Mouse (Mus musculus) thymus, adult 2 months (tissue): ENCODE data around the gene Defb15. TPM values are rescaled to one million over a fixed set of nuclear protein-coding genes. Genes with fewer than 3 reads are reported as not detected.

Experiments
- DNase-seq: peaks from one replicate; pipeline ENCODE4 v3.0.0; 2021
- H3K27ac ChIP-seq: fragments of 200-500 bp; 2 replicates; pipeline ENCODE4 v1.5.1; 2012; ENCODE audit warnings: low read length, control low read depth; ENCODE audit not compliant: control insufficient read depth, insufficient read depth
- H3K27me3 ChIP-seq: fragments of 200-500 bp; 2 replicates; pipeline ENCODE4 v1.6.1; 2012; ENCODE audit warnings: mild to moderate bottlenecking, low read length, moderate library complexity, mixed read lengths; ENCODE audit not compliant: control insufficient read depth, insufficient read depth
- H3K36me3 ChIP-seq: fragments of 200-500 bp; 2 replicates; pipeline ENCODE4 v1.6.1; 2012; ENCODE audit warnings: mild to moderate bottlenecking, low read length, moderate library complexity; ENCODE audit not compliant: control insufficient read depth, insufficient read depth
- H3K4me1 ChIP-seq: fragments of 200-500 bp; replicated peaks from 2 replicates; pipeline ENCODE4 v1.6.1; 2012; ENCODE audit warnings: low read length; ENCODE audit not compliant: control insufficient read depth, insufficient read depth
- H3K4me3 ChIP-seq: fragments of 200-500 bp; 2 replicates; pipeline ENCODE4 v1.5.1; 2012; ENCODE audit warnings: mild to moderate bottlenecking, low read length, control low read depth, moderate library complexity; ENCODE audit not compliant: control insufficient read depth, insufficient read depth
- CTCF ChIP-seq: fragments of 200-500 bp; IDR thresholded peaks from 2 replicates; pipeline ENCODE4 v1.5.1; 2012; ENCODE audit warnings: mild to moderate bottlenecking, control low read depth, low read length, moderate library complexity, borderline replicate concordance; ENCODE audit not compliant: control insufficient read depth, poor library complexity, insufficient read depth; ENCODE audit errors: extremely low read depth
- POLR2A ChIP-seq: fragments of 200-500 bp; IDR thresholded peaks from 2 replicates; pipeline ENCODE4 v1.6.1; 2012; ENCODE audit warnings: mild to moderate bottlenecking, low read length, control low read depth, moderate library complexity; ENCODE audit not compliant: control insufficient read depth, poor library complexity, insufficient read depth; ENCODE audit errors: extremely low read depth
- WGBS: fragments of 180-500 bp; shearing (Covaris S2); methylation state at CpG from one replicate; pipeline ENCODE4 v1.1.7; 2018; 5-methylcytosine and 5-hydroxymethylcytosine counted together
- polyA plus RNA-seq: library from polyadenylated mRNA; depleted of rRNA; stranded (reverse); fragments of >200 nt; gene quantifications from 2 replicates; pipeline ENCODE4 v1.2.3, GENCODE M21; 2012; rRNA removed

The Defb15 gene
- polyA plus RNA-seq: not detected in 2 replicates

GRCm38 (mm10) chr8:21932610-21933009, at the start of gene Defb15:
Gene Defb15, minus strand, starts transcription at chr8:21932710.
- no peak within 1 kb of the TSS for H3K4me3 ChIP-seq
- no peaks in the 10 kb centered on the region for H3K36me3 ChIP-seq
- no peaks in the 10 kb centered on the region for H3K27me3 ChIP-seq
- DNase-seq: no peak
- 95% methylated on average over 6 of the region's 6 CpGs for WGBS
- H3K4me1 ChIP-seq: no peaks in the 10 kb centered on the region
- TF ChIP-seq CTCF: no peak
- TF ChIP-seq POLR2A: no peak
- H3K27ac ChIP-seq: no peak within 1 kb of the TSS

DNA sequence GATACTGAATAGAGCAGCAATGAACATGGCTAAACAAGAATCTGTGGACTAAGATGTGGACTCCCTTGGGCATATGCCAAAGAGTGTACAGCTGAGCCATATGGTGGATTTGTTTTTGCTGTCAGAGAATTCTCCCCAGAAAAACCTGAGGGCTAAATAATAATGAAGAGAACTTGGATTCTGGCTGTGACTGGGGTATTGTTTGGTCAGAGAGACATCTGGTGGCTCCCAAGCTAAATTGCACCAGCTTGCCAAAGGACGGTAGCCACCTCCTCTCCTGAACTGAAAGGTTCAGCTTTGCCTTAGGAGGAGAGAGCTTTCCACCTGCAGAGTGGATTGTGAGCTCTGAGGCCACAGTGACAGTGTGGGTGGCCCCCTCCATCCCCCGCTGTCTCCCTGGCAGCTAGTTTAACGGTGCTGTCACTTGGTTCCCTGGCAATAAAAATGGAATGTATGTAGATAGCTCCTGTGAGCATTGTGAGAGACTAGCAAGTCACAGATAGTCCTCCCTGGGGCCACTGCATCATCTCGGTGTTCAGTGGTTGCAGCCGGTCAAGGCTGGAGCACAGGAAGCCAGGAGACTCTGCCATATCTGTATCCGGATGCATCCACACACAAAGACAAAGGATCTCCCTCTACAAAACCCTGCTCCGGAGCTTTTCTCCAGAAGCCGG, 49.3 kb upstream of the Defb15 start:
- no peak for DNase-seq

GRCm38 (mm10) chr8:21978193-21978592, 45.7 kb upstream of the Defb15 start:
- no peak for TF ChIP-seq CTCF
- no peak for TF ChIP-seq POLR2A
- H3K4me3 ChIP-seq: no peak overlapping the region
- 78% methylated on average over 4 of the region's 4 CpGs for WGBS

More for the DNA sequence above, 49.3 kb upstream of the Defb15 start:
- Histone ChIP-seq H3K4me3 (no peak overlapping the region), H3K36me3 (no peaks in the 10 kb centered on the region), H3K4me1 (no peaks in the 10 kb centered on the region), H3K27me3 (no peaks in the 10 kb centered on the region), H3K27ac (no peak overlapping the region)
- WGBS: 69% methylated on average over 8 of the region's 8 CpGs
- no peak for TF ChIP-seq CTCF
- no peak for TF ChIP-seq POLR2A

DNA sequence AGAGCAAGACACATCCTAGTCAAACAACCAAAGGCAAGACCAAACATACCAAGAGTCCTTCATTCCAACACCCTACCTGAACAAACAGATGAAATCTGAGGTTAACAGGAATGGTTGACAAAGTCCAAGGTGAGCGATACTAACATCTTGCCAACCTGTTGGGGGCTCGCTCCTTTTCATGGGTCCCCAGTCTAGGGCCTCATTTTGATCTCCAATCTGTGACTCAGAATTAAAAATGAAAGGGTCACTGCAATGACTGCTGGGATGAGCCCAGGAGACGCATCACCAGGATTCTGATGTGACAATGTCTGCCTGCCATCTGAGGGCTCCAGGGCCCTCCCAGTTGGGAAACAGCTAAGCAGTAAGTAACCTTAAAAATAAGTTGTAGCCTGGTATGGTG, 37.0 kb upstream of the Defb15 start, which contains the start of gene Ccdc70:
Gene Ccdc70, plus strand, starts transcription at position 301 of the 400 bp plus-strand sequence.
- H3K4me3 ChIP-seq: no peak within 1 kb of the TSS
- no peak within 1 kb of the TSS for H3K27ac ChIP-seq
- H3K4me1 ChIP-seq: no peaks in the 10 kb centered on the region
- WGBS: 93% methylated on average over 3 of the region's 3 CpGs
- H3K36me3 ChIP-seq: no peaks in the 10 kb centered on the region
- DNase-seq: no peak
- H3K27me3 ChIP-seq: no peaks in the 10 kb centered on the region
- TF ChIP-seq CTCF: no peak
- TF ChIP-seq POLR2A: no peak

More at GRCm38 (mm10) chr8:21978193-21978592, 45.7 kb upstream of the Defb15 start:
- no peak overlapping the region for H3K27ac ChIP-seq
- H3K4me1 ChIP-seq: no peaks in the 10 kb centered on the region
- H3K36me3 ChIP-seq: no peaks in the 10 kb centered on the region
- DNase-seq: no peak
- no peaks in the 10 kb centered on the region for H3K27me3 ChIP-seq

- no peak overlapping the region for H3K27ac ChIP-seq
- no peaks in the 10 kb centered on the region for H3K36me3 ChIP-seq
- no peak overlapping the region for H3K4me3 ChIP-seq
- TF ChIP-seq POLR2A (no peak), CTCF (no peak)
- 91% methylated on average over 1 of the region's 1 CpGs for WGBS
- no peaks in the 10 kb centered on the region for H3K4me1 ChIP-seq
- DNase-seq: no peak
- no peaks in the 10 kb centered on the region for H3K27me3 ChIP-seq
These were observed 34.1 kb upstream of the Defb15 start for GRCm38 (mm10) chr8:21966646-21967045.

DNA sequence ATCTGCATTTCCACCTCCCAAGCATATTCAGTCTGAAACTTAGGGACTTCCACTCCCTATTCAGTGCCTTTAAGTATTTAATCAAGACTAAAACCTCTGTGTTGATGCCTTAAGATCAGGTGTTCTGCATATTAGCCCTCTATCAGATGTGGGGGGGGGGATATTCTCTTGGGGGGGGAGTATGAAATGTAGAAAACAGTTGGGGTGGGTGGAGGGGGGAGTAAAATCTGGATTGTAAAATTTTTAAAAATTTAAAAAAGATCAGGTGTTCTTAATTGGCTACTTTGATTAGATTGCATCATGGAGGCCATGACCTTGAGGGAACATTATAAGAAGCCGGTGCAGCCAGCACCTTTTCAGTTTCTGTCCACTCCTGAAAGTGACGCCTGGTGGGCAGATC, 25.9 kb upstream of the Defb15 start, which contains the start of gene Fam90a1a:
Gene Fam90a1a, plus strand, starts transcription at position 301 of the 400 bp plus-strand sequence.
- Histone ChIP-seq H3K27me3 (no peaks in the 10 kb centered on the region), H3K36me3 (no peaks in the 10 kb centered on the region), H3K27ac (no peak within 1 kb of the TSS), H3K4me3 (no peak within 1 kb of the TSS), H3K4me1 (no peaks in the 10 kb centered on the region)
- TF ChIP-seq CTCF: no peak
- TF ChIP-seq POLR2A: no peak
- WGBS: 98% methylated on average over 2 of the region's 2 CpGs
- DNase-seq: no peak
